Mouse (Mus musculus): ENCODE measurements around the gene Lamb1. TPM values are rescaled to one million over a fixed set of nuclear protein-coding genes. Genes with fewer than 3 reads are reported as not detected.
A peak's percentile ranks its signal among the peaks of the same experiment; 100 is the strongest.

Gene Lamb1
- polyA plus RNA-seq, 1 experiment from 2014 or later = 4.9 TPM

DNA sequence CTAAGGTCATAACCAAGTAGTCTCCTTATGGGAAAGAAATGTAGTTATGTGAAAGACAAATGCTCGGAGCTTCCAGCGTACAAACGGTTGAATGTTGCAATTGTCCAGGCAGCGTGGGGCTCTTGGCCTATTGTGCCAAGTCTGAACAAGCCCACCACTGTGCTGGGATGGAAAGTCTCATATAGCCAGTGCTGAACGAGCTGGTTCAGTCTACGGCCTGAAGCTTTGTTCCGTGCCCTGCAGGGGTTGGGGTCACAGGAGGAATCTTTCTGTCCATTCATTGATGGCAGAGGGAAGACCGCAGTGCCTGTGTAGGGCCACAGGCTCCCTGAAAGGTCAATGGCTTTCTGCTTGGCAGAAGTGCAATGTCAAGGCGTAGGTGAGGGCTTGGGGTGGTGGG lies 45.7 kb downstream of the Lamb1 start:
- peak; percentile 46; the same call in 1 of the 2 replicates for ATAC-seq (ENCODE audit: low read depth)
- Histone ChIP-seq H3K27me3 (ENCODE audit: control insufficient read depth, insufficient read depth, low read length) (no peaks in the 10 kb centered on the region), H3K4me3 (ENCODE audit: low read depth, low read length) (no peak overlapping the region), H3K4me2 (ENCODE audit: low read depth, low read length) (no peak overlapping the region), H3K4me1 (ENCODE audit: control insufficient read depth, insufficient read depth, low read length) (no peaks in the 10 kb centered on the region), H3K27ac (ENCODE audit: low read depth, low read length) (no peak overlapping the region), H3K9me3 (ENCODE audit: control insufficient read depth, low read length) (no peaks in the 10 kb centered on the region), H3K36me3 (ENCODE audit: control insufficient read depth, insufficient read depth, low read length) (no peaks in the 10 kb centered on the region), H3K9ac (replicated peaks; ENCODE audit: low read depth, low read length) (no peak overlapping the region)
- WGBS = 27% methylated on average over 9 of the region's 9 CpGs

DNA sequence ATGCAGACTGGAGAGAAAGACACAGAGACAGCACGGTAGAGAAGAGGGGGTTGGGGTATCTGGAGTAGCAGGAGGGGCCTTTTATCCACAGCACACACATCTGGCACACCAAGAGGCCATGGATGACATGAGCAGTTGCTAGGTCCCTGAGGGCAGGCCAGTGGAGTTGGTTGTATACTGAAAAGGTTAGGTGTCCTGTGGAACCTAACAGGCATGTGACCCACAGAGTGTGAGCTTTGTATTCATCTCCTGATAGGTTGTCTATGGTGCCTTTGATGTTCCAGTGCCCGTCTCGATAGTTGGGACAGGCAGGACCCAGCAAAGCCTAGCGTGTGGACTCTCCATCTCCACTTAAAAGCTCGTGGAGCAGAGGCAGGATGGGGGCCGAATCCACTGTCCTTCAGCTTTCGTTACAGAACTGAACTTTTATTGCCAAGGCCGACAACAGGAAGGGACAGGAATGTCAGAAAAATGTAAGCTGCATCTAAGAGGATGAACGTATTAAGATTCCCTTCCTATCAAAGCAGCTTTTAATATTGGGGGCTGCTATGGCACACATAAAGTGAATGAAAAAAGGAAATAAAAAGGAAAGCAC lies 46.7 kb downstream of the Lamb1 start:
- Histone ChIP-seq H3K36me3 (ENCODE audit: control insufficient read depth, insufficient read depth, low read length) (no peaks in the 10 kb centered on the region), H3K27me3 (ENCODE audit: control insufficient read depth, insufficient read depth, low read length) (no peaks in the 10 kb centered on the region), H3K27ac (ENCODE audit: low read depth, low read length) (no peak overlapping the region), H3K4me2 (ENCODE audit: low read depth, low read length) (no peak overlapping the region), H3K4me1 (ENCODE audit: control insufficient read depth, insufficient read depth, low read length) (no peaks in the 10 kb centered on the region), H3K9me3 (ENCODE audit: control insufficient read depth, low read length) (no peaks in the 10 kb centered on the region), H3K4me3 (ENCODE audit: low read depth, low read length) (no peak overlapping the region), H3K9ac (replicated peaks; ENCODE audit: low read depth, low read length) (no peak overlapping the region)
- 84% methylated on average over 9 of the region's 9 CpGs for WGBS
- ATAC-seq (ENCODE audit: low read depth) = no peak

DNA sequence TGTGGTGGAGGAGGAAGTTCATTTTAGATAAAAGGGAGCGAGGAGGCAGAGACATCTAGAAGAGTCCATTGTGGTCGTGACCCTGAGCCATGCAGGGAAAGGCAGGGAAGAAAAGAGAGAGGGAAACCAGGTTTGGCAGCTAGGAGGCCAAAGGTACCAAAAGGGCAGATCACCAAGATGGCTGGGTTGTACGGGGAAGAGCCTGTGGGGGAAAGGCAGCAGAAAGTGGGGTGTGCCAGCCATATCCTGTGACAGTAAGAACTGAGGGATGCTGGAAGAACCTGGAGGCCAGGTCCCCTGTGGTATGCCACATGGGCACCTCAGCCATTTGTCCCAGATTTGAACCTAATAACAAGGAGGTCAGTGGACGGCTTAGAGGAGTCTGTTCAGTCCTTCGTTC lies 47.2 kb downstream of the Lamb1 start:
- WGBS = 89% methylated on average over 5 of the region's 5 CpGs

GRCm38 (mm10) chr12:31313136-31313535 lies 48.1 kb downstream of the Lamb1 start:
- WGBS = 89% methylated on average over 4 of the region's 4 CpGs
- ATAC-seq (ENCODE audit: low read depth) = no peak

More for the DNA sequence above, 47.2 kb downstream of the Lamb1 start:
- Histone ChIP-seq H3K36me3 (ENCODE audit: control insufficient read depth, insufficient read depth, low read length) (no peaks in the 10 kb centered on the region), H3K27ac (ENCODE audit: low read depth, low read length) (no peak overlapping the region), H3K4me3 (ENCODE audit: low read depth, low read length) (no peak overlapping the region), H3K9ac (replicated peaks; ENCODE audit: low read depth, low read length) (no peak overlapping the region), H3K4me1 (ENCODE audit: control insufficient read depth, insufficient read depth, low read length) (no peaks in the 10 kb centered on the region), H3K27me3 (ENCODE audit: control insufficient read depth, insufficient read depth, low read length) (no peaks in the 10 kb centered on the region), H3K9me3 (ENCODE audit: control insufficient read depth, low read length) (no peaks in the 10 kb centered on the region), H3K4me2 (ENCODE audit: low read depth, low read length) (no peak overlapping the region)
- no peak for ATAC-seq (ENCODE audit: low read depth)

DNA sequence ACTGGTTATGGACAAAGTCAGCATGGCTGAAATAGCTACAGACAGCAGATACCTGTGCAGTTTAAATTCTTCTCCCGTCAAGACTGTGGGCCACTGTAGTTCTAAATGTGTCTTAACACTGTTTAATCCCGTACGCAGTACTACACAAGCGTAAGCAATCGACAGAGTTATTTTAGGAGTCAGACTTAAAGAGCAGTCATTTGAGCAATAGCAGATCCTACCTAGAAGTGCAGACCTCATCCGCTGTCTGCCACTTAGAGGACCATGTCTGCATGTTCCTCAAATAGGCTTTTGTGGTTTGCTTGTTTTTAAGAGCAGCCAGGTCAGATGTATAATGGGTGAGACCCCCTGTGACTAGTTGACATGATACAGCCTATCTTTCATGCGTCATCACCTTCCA lies 49.3 kb downstream of the Lamb1 start:
- WGBS = 92% methylated on average over 7 of the region's 7 CpGs
- no peaks in the 10 kb centered on the region for H3K27me3 ChIP-seq (ENCODE audit: control insufficient read depth, insufficient read depth, low read length)
- H3K9ac ChIP-seq (replicated peaks; ENCODE audit: low read depth, low read length) = no peak overlapping the region
- H3K4me3 ChIP-seq (ENCODE audit: low read depth, low read length) = no peak overlapping the region
- H3K4me2 ChIP-seq (ENCODE audit: low read depth, low read length) = no peak overlapping the region
- H3K36me3 ChIP-seq (ENCODE audit: control insufficient read depth, insufficient read depth, low read length) = no peaks in the 10 kb centered on the region
- no peaks in the 10 kb centered on the region for H3K9me3 ChIP-seq (ENCODE audit: control insufficient read depth, low read length)
- no peak for ATAC-seq (ENCODE audit: low read depth)
- H3K4me1 ChIP-seq (ENCODE audit: control insufficient read depth, insufficient read depth, low read length) = no peaks in the 10 kb centered on the region
- H3K27ac ChIP-seq (ENCODE audit: low read depth, low read length) = no peak overlapping the region

More at GRCm38 (mm10) chr12:31313136-31313535, 48.1 kb downstream of the Lamb1 start:
- Histone ChIP-seq H3K9ac (replicated peaks; ENCODE audit: low read depth, low read length) (no peak overlapping the region), H3K27ac (ENCODE audit: low read depth, low read length) (no peak overlapping the region), H3K9me3 (ENCODE audit: control insufficient read depth, low read length) (no peaks in the 10 kb centered on the region), H3K27me3 (ENCODE audit: control insufficient read depth, insufficient read depth, low read length) (no peaks in the 10 kb centered on the region), H3K4me2 (ENCODE audit: low read depth, low read length) (no peak overlapping the region), H3K4me3 (ENCODE audit: low read depth, low read length) (no peak overlapping the region), H3K36me3 (ENCODE audit: control insufficient read depth, insufficient read depth, low read length) (no peaks in the 10 kb centered on the region), H3K4me1 (ENCODE audit: control insufficient read depth, insufficient read depth, low read length) (no peaks in the 10 kb centered on the region)

DNA sequence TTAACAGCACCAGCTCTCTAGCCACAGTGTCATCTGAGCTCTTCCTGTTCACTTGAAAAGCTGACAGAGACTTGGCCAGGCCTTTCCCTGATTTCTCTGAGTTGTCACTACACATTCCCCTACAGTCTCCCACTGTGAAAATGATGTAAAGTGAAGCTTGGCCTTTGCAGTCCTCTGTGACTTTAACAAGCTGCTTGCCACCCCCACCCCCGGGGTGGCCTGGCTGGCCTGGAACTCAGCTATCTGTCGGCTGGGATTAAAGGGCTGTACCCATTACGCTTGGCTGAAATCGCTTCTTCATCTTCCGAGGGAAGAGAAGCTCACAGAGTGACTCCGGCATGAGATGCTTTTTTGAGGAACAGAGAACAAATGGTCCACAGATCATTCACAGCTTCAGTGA lies 50.9 kb downstream of the Lamb1 start:
- Histone ChIP-seq H3K4me3 (ENCODE audit: low read depth, low read length) (no peak overlapping the region), H3K9ac (replicated peaks; ENCODE audit: low read depth, low read length) (no peak overlapping the region), H3K27ac (ENCODE audit: low read depth, low read length) (no peak overlapping the region), H3K4me2 (ENCODE audit: low read depth, low read length) (no peak overlapping the region), H3K27me3 (ENCODE audit: control insufficient read depth, insufficient read depth, low read length) (no peaks in the 10 kb centered on the region), H3K4me1 (ENCODE audit: control insufficient read depth, insufficient read depth, low read length) (no peaks in the 10 kb centered on the region), H3K9me3 (ENCODE audit: control insufficient read depth, low read length) (no peaks in the 10 kb centered on the region), H3K36me3 (ENCODE audit: control insufficient read depth, insufficient read depth, low read length) (no peaks in the 10 kb centered on the region)
- 66% methylated on average over 6 of the region's 6 CpGs for WGBS
- ATAC-seq (ENCODE audit: low read depth) = no peak

DNA sequence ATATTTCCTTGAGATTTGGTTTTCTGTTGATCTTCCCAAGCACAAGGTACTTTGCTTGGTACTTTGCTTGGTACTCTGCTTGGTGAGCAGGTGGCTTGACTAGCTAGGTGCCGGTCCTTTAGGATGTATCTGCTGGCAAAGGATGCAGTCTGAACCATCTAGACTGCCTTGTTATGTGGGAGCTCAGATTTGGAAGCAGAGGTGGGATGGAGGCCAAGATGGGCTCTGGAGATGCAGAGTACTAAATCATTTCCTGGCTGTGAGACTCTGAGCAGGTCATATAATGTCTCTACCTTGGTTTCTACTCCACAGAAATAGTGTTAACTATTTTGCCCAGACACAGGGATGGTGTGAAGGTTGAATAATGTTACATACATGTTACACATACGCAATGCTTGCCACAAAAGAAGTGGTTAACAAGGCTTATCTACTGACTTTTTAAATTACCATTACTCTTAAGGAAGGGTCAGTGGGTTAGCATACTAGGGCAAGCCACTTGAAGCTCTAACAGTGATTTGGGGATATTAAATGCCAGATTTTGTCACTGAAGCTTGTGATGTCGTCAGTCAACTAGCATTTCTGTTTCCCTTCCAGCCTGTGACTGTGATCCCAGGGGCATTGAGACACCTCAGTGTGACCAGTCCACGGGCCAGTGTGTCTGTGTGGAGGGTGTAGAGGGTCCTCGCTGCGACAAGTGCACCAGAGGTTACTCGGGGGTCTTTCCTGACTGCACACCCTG lies 52.8 kb downstream of the Lamb1 start:
- Histone ChIP-seq H3K36me3 (ENCODE audit: control insufficient read depth, insufficient read depth, low read length) (no peaks in the 10 kb centered on the region), H3K4me2 (ENCODE audit: low read depth, low read length) (no peak overlapping the region), H3K9me3 (ENCODE audit: control insufficient read depth, low read length) (no peaks in the 10 kb centered on the region), H3K4me1 (ENCODE audit: control insufficient read depth, insufficient read depth, low read length) (no peaks in the 10 kb centered on the region), H3K9ac (replicated peaks; ENCODE audit: low read depth, low read length) (no peak overlapping the region), H3K4me3 (ENCODE audit: low read depth, low read length) (no peak overlapping the region), H3K27ac (ENCODE audit: low read depth, low read length) (no peak overlapping the region), H3K27me3 (ENCODE audit: control insufficient read depth, insufficient read depth, low read length) (no peaks in the 10 kb centered on the region)
- no peak; the same call in 1 of the 2 replicates for ATAC-seq (ENCODE audit: low read depth)
- WGBS = 90% methylated on average over 7 of the region's 7 CpGs

DNA sequence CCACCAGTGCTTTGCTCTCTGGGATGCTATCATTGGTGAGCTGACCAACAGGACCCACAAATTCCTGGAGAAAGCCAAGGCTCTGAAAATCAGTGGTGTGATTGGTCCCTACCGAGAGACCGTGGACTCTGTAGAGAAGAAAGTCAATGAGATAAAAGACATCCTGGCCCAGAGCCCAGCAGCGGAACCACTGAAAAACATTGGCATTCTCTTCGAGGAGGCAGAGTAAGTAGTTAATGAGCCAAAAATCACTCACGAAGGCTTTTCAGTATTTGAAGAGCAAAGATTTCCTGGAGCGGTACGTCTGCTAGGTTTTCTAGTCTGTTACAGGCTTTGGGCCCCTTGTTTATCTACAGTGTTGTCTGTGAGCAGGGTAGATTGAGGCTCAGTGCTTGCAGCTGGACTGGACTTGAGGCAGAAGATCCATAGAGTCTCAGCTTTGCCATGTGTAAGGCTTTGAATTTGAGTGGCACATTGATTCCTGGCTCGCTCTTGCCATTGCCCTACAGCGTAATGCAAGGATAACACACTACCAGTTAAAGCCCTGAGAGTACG lies 53.5 kb downstream of the Lamb1 start:
- Histone ChIP-seq H3K27me3 (ENCODE audit: control insufficient read depth, insufficient read depth, low read length) (no peaks in the 10 kb centered on the region), H3K4me3 (ENCODE audit: low read depth, low read length) (no peak overlapping the region), H3K9ac (replicated peaks; ENCODE audit: low read depth, low read length) (no peak overlapping the region), H3K9me3 (ENCODE audit: control insufficient read depth, low read length) (no peaks in the 10 kb centered on the region), H3K27ac (ENCODE audit: low read depth, low read length) (no peak overlapping the region), H3K4me2 (ENCODE audit: low read depth, low read length) (no peak overlapping the region), H3K4me1 (ENCODE audit: control insufficient read depth, insufficient read depth, low read length) (no peaks in the 10 kb centered on the region), H3K36me3 (ENCODE audit: control insufficient read depth, insufficient read depth, low read length) (no peaks in the 10 kb centered on the region)
- 69% methylated on average over 10 of the region's 10 CpGs for WGBS
- no peak; the same call in 1 of the 2 replicates for ATAC-seq (ENCODE audit: low read depth)

DNA sequence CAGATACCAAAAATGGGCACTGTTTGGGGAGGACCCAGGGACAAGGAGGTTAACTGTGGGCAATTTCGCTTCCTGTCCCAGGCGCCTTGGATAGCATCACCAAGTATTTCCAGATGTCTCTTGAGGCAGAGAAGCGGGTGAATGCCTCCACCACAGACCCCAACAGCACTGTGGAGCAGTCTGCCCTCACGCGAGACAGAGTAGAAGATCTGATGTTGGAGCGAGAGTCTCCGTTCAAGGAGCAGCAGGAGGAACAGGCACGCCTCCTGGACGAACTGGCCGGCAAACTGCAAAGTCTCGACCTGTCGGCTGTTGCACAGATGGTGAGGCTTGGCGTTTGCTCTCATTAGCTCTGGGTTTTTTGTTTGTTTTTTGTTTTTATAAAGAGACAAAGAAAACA lies 55.8 kb downstream of the Lamb1 start:
- WGBS = 85% methylated on average over 13 of the region's 13 CpGs
- H3K27me3 ChIP-seq (ENCODE audit: control insufficient read depth, insufficient read depth, low read length) = no peaks in the 10 kb centered on the region
- no peaks in the 10 kb centered on the region for H3K9me3 ChIP-seq (ENCODE audit: control insufficient read depth, low read length)
- no peak overlapping the region for H3K9ac ChIP-seq (replicated peaks; ENCODE audit: low read depth, low read length)
- no peak overlapping the region for H3K4me2 ChIP-seq (ENCODE audit: low read depth, low read length)
- no peak for ATAC-seq (ENCODE audit: low read depth)
- H3K4me3 ChIP-seq (ENCODE audit: low read depth, low read length) = no peak overlapping the region
- no peaks in the 10 kb centered on the region for H3K36me3 ChIP-seq (ENCODE audit: control insufficient read depth, insufficient read depth, low read length)
- no peak overlapping the region for H3K27ac ChIP-seq (ENCODE audit: low read depth, low read length)
- H3K4me1 ChIP-seq (ENCODE audit: control insufficient read depth, insufficient read depth, low read length) = no peaks in the 10 kb centered on the region
